Mouse (Mus musculus) lung, postnatal 4 days (tissue): ENCODE measurements around the gene Tnfrsf13c.
"Not testable (repeated sequence)": the region's sequence is repeated elsewhere in the genome, so short reads cannot be mapped to it uniquely, and the experiment has no call there.

Experiments
- DNase-seq, 2 experiments: peaks; one replicate each; pipeline ENCODE4 v3.0.0; 2021

Tnfrsf13c gene

GRCm38 (mm10) chr15:82223657-82224601, at the start of gene Tnfrsf13c:
Gene Tnfrsf13c (minus strand): TSS chr15:82224369.
- peak; percentile 55 to 65 for DNase-seq

GRCm38 (mm10) chr15:82272295-82272694, 48.1 kb upstream of the Tnfrsf13c start:
- no peak for DNase-seq

- peak; percentile 56 to 68 for DNase-seq
Measured at GRCm38 (mm10) chr15:82271201-82271600, 47.0 kb upstream of the Tnfrsf13c start.

- DNase-seq, result no peak
Measured at GRCm38 (mm10) chr15:82268783-82269182, 44.6 kb upstream of the Tnfrsf13c start.

DNA sequence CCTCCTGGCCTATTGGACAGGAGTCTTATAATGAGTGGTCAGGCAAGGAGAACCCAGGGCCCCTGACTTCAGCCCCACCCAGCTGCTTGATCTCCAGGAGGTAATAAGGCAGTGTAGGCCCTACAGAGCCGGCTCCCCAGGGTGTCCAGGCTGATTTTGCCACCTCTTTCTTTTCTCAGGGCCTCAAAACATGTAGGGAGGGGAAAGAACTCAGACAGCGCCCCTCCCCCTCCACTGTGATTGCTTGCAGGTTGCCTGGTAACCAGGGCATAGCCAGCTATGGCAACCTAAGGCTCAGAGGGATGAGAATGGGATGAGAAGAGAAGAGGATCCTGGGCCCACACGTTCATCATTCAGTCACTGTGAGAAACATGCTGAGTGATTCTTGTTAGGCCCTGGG, 44.0 kb upstream of the Tnfrsf13c start:
- no peak for DNase-seq

- DNase-seq, result peak; percentile 43 to 72
Measured at GRCm38 (mm10) chr15:82266356-82266755, 42.2 kb upstream of the Tnfrsf13c start.

DNA sequence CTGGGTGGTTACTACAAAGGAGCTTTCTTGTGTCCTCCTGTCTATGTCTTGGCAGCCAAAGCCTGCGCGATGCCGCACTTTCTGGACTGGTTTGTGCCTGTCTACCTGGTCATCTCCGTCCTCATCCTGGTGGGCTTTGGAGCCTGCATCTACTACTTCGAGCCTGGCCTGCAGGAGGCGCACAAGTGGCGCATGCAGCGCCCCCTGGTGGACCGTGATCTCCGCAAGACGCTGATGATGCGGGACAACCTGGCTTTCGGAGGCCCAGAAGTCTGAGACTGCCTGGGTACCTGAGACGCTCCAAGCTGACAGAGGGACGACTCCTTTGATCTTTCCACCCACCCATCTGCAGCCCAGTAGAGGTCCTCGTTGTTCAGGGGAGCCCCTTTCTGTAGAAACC, 35.3 kb upstream of the Tnfrsf13c start:
- peak; percentile 70 to 78 for DNase-seq

- DNase-seq, result no peak
Measured at GRCm38 (mm10) chr15:82255944-82256383, 31.8 kb upstream of the Tnfrsf13c start.

DNA sequence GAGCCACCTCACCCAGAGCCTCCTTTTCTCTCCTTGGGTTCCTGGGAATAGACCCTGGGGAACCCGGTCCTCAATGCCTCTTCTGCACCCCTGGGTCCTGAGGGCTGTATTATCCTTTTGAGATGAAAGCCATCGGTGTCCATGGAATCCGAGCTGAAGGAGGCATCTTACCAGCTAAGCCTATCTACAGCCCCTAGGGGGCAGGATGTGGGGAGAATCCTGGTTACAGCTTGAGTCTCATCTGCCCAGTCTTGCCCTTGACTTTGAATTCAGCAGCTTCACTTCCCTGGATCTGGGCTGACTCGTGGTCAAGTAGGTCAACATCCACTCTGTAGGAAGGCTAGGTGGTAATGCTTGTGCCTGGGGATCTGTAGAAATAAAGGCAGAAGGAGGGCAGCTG, 31.1 kb upstream of the Tnfrsf13c start:
- DNase-seq, result no peak

DNA sequence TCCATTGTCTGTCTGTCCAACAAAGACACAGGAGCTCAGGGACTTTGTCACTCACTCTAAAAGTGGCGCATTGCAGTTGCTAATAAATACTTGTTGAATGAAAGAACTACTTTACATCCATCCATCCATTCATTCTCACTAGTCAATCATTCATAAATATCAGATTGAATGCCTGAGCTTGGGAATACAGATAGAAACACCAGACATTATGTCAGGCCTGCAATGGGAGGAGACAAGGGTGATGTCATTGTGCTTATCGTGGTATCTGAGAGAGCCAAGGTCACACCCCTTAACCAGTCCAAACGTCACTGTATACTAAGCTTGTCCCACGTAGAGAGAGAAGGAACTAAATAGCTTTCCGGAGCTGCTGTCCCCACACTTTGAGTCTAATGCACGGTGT, 27.9 kb upstream of the Tnfrsf13c start, which contains the start of gene 1500009C09Rik:
Gene 1500009C09Rik (plus strand): TSS at position 301 of the 400 bp plus-strand sequence.
- DNase-seq, result no peak

GRCm38 (mm10) chr15:82251579-82251978, 27.4 kb upstream of the Tnfrsf13c start:
- DNase-seq, result no peak

DNA sequence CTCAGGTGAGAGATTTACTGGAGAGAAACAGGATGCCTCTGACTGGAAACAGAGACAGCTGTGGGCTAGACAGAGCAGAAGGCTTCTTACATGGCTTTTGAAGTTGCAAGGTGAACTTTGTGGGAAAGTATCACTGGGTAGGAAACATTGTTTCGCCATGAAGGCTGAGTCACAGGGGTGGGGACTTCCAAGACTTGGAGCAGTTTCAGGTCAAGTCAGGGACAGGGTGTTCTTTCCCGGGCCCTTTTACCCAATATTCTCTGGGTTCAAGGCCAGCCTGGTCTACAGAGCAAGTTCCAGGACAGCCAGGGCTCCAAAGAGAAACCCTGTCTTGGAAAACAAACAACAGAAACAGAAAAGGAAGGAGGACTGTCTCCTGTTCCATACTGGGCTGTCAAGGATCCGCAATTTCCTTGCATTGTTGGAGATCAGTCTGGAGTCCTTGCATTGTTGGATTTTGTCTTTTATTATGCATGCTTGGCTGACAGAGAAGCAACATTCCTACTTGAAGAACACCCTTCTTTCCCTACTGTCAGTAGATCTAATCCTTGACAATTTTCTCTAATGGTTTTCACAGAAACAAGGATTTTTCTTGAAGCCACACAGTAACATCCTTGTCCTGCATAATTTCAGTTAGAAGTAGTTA, 23.1 kb upstream of the Tnfrsf13c start:
- DNase-seq, result no peak

GRCm38 (mm10) chr15:82244805-82245161, 20.6 kb upstream of the Tnfrsf13c start:
- DNase-seq, result not testable (repeated sequence)

- DNase-seq, result peak; percentile 93 to 94
Measured at GRCm38 (mm10) chr15:82244115-82244804, 20.1 kb upstream of the Tnfrsf13c start, which contains the start of gene Cenpm. Gene Cenpm (minus strand): TSS chr15:82244748.

DNA sequence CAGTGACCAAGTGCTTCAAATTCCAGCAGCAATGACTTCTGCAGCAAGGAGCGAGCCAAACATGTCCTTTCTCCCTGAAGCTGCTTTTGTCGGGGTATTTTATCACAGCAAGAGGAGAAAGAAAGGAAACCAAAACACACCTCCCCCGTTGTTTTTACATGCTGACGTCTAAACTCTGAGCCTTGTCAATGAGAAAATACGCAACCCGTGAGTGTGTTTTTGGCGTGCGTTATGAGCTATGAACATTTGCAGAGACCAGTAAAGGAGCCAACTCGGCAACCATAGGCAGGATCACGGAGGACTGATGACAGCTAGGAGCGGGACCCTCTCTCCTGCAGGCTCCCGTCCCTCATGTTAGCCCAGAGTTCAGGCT, 19.6 kb upstream of the Tnfrsf13c start:
- no peak for DNase-seq

- no peak for DNase-seq
Measured at GRCm38 (mm10) chr15:82243311-82243710, 19.1 kb upstream of the Tnfrsf13c start.

DNA sequence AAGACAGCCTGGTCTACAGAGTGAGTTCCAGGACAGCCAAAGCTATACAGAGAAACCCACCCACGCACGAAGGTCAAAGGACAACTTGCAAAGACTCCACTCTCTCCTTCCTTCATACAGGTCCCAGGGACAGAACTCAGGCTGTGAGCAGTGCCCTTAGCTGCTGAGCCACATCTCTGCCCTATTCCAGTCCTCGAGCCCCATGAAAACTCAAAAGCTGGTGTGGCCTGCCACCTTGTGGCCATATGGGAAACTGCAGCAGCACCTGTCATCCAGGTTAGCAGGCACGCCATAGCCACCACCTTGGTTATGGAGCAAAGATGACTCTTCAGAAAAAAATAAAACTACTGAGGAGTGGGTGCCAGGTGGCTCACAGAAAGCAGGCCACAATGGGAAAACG, 12.4 kb upstream of the Tnfrsf13c start:
- DNase-seq, result peak; percentile 74 to 85

DNA sequence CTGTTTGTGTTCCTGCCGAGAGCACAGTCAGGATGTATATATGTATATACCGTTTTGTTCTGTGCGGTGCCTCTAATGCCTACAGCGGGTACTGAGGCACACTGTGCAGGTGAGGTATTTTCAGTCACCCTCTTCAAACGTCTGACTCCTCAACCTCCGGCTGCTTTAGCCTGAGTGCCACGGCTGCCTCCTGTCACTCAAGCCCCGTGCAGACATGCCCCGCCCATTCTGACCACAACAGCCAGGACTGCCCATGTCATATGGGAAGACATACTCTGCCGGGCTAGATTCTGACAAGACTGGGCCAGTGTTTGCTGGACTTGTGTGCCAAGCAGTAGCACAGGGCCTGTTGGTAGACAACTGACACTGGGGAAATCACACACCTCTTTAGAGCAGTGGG, 11.5 kb upstream of the Tnfrsf13c start:
- no peak for DNase-seq

GRCm38 (mm10) chr15:82232651-82233050, 8.5 kb upstream of the Tnfrsf13c start:
- no peak for DNase-seq

GRCm38 (mm10) chr15:82231591-82232378, 7.6 kb upstream of the Tnfrsf13c start:
- peak in 1 of 2 experiments; percentile 4 for DNase-seq

DNA sequence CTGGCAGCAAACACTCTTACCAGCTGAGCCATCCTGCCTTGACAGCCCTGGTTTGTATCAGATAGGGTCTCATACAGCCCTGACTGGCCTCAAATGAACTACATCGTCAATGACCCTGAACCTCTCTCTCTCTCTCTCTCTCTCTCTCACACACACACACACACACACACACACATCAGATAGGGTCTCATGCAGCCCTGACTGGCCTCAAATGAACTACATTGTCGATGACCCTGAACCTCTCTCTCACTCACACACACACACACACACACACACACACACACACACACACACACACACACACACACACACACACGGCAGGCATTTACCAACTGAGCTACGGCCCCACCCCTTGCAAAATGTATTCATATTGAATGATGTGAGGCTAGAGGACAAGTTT, 6.9 kb upstream of the Tnfrsf13c start:
- DNase-seq, result no peak

DNA sequence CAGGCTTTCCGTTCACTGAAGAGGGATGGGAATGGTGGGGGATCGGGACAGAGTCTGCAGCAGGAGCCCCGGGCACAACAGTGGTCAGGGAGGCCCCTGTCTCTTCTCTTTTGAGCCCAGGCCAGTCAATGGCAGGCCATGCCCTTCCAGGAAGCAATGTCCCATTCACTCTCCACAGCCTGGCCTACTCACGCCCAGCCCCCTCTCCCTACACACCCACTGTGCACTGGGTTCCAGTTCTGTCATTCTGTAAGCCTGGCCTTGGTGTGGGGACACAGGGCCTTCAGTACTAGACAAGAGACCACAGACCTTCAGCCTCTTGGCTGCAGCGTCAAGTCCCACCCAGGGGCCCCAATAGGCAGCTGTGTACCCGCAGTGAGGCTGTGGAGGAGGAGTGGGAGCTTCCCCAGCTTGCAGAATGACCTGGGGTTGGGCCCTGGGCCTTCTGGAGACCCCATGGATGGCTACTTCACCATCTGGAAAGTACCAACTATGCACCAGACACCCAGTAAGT, 6.0 kb upstream of the Tnfrsf13c start:
- no peak for DNase-seq
